Mouse (Mus musculus) embryonic facial prominence, embryonic 10.5 days (tissue): ENCODE measurements around the gene Tspan14. TPM values are rescaled to one million over a fixed set of nuclear protein-coding genes. Genes with fewer than 3 reads are reported as not detected.

Experiments
- DNase-seq: peaks from one replicate; pipeline ENCODE4 v3.0.0-alpha.2; 2017; ENCODE audit warnings: low spot score
- H3K27ac ChIP-seq: fragments of 300-500 bp; sonication (generic); replicated peaks from 2 replicates; pipeline ENCODE4 v1.5.1; 2016; ENCODE audit warnings: mild to moderate bottlenecking
- H3K27me3 ChIP-seq: fragments of 300-500 bp; sonication (generic); replicated peaks from 2 replicates; pipeline ENCODE4 v1.6.1; 2016; ENCODE audit warnings: low read depth, mild to moderate bottlenecking; ENCODE audit not compliant: poor library complexity, severe bottlenecking
- H3K36me3 ChIP-seq: fragments of 300-500 bp; sonication (generic); replicated peaks from 2 replicates; pipeline ENCODE4 v1.6.1; 2016; ENCODE audit warnings: mild to moderate bottlenecking, moderate library complexity
- H3K4me1 ChIP-seq: fragments of 300-500 bp; sonication (generic); 2 replicates; pipeline ENCODE4 v1.6.1; 2016
- H3K4me3 ChIP-seq: fragments of 300-500 bp; sonication (generic); 2 replicates; pipeline ENCODE4 v1.5.1; 2016; ENCODE audit warnings: mild to moderate bottlenecking, moderate library complexity
- H3K9me3 ChIP-seq: fragments of 300-500 bp; sonication (generic); 2 replicates; pipeline ENCODE4 v1.6.1; 2016; ENCODE audit warnings: mild to moderate bottlenecking
- WGBS: fragments of 180-500 bp; shearing (Covaris S2); methylation state at CpG from one replicate; pipeline ENCODE4 v1.1.7; 2016; 5-methylcytosine and 5-hydroxymethylcytosine counted together
- polyA plus RNA-seq: library from polyadenylated mRNA; unstranded; fragments of >200 nt; fragmentation: Nextera tagmentation; extraction: Ambion mirVana; gene quantifications from 2 replicates; pipeline ENCODE4 v1.2.1, GENCODE M21; 2016

Gene Tspan14
- 88.1 and 92.5 TPM in 2 replicates for polyA plus RNA-seq

- no peak for DNase-seq
- peak within 1 kb of the TSS; percentile 95 for H3K27ac ChIP-seq
- H3K4me1 ChIP-seq: peaks cover 51% of the 10 kb centered on the region
- H3K27me3 ChIP-seq: peaks cover 14% of the 10 kb centered on the region
- peak within 1 kb of the TSS; percentile 87 for H3K4me3 ChIP-seq
- under 1% methylated on average over 53 of the region's 54 CpGs for WGBS
- 0 out of 2 replicates have a peak, but pooled peaks cover 4% of the 10 kb centered on the region for H3K36me3 ChIP-seq
- no peaks in the 10 kb centered on the region for H3K9me3 ChIP-seq
Measured at GRCm38 (mm10) chr14:40966392-40966861, at the start of gene Tspan14. Gene Tspan14, minus strand, starts transcription at chr14:40966807.

- WGBS: 76% methylated on average over 5 of the region's 5 CpGs
- DNase-seq: no peak
Measured at GRCm38 (mm10) chr14:41014701-41015240, 48.2 kb upstream of the Tspan14 start.

GRCm38 (mm10) chr14:41013630-41014613, 47.3 kb upstream of the Tspan14 start, which contains the start of gene Fam213a:
Gene Fam213a, minus strand, starts transcription at chr14:41013788.
- Histone ChIP-seq H3K27me3 (0 out of 2 replicates have a peak, but pooled peaks cover 5% of the 10 kb centered on the region), H3K27ac (peak within 1 kb of the TSS; percentile 84), H3K4me3 (peak within 1 kb of the TSS; percentile 73), H3K9me3 (no peaks in the 10 kb centered on the region), H3K36me3 (no peaks in the 10 kb centered on the region), H3K4me1 (peaks cover 13% of the 10 kb centered on the region)
- 4% methylated on average over 32 of the region's 32 CpGs for WGBS
- DNase-seq: peak; percentile 91

More at GRCm38 (mm10) chr14:41014701-41015240, 48.2 kb upstream of the Tspan14 start:
- 0 out of 2 replicates have a peak, but pooled peaks cover 5% of the 10 kb centered on the region for H3K27me3 ChIP-seq
- H3K4me3 ChIP-seq: no peak overlapping the region
- H3K9me3 ChIP-seq: no peaks in the 10 kb centered on the region
- peaks cover 13% of the 10 kb centered on the region for H3K4me1 ChIP-seq
- no peaks in the 10 kb centered on the region for H3K36me3 ChIP-seq
- H3K27ac ChIP-seq: no peak overlapping the region

- peaks cover 16% of the 10 kb centered on the region for H3K4me1 ChIP-seq
- H3K27ac ChIP-seq: peak overlapping the region; percentile 84
- peak overlapping the region; percentile 73 for H3K4me3 ChIP-seq
- 0 out of 2 replicates have a peak, but pooled peaks cover 5% of the 10 kb centered on the region for H3K27me3 ChIP-seq
- H3K36me3 ChIP-seq: no peaks in the 10 kb centered on the region
- DNase-seq: no peak
- WGBS: 23% methylated on average over 9 of the region's 9 CpGs
- H3K9me3 ChIP-seq: no peaks in the 10 kb centered on the region
Measured at GRCm38 (mm10) chr14:41013143-41013542, 46.5 kb upstream of the Tspan14 start.

- 85% methylated on average over 3 of the region's 3 CpGs for WGBS
- 0 out of 2 replicates have a peak, but pooled peaks cover 5% of the 10 kb centered on the region for H3K27me3 ChIP-seq
- H3K36me3 ChIP-seq: no peaks in the 10 kb centered on the region
- no peaks in the 10 kb centered on the region for H3K9me3 ChIP-seq
- no peak overlapping the region for H3K27ac ChIP-seq
- no peak overlapping the region for H3K4me3 ChIP-seq
- peaks cover 28% of the 10 kb centered on the region for H3K4me1 ChIP-seq
- DNase-seq: no peak
Measured at GRCm38 (mm10) chr14:41011916-41012315, 45.3 kb upstream of the Tspan14 start.

- H3K27me3 ChIP-seq: peaks cover 18% of the 10 kb centered on the region
- no peak overlapping the region for H3K27ac ChIP-seq
- no peaks in the 10 kb centered on the region for H3K36me3 ChIP-seq
- WGBS: 59% methylated on average over 2 of the region's 2 CpGs
- no peak for DNase-seq
- H3K9me3 ChIP-seq: no peaks in the 10 kb centered on the region
- no peak overlapping the region for H3K4me3 ChIP-seq
- peaks cover 37% of the 10 kb centered on the region for H3K4me1 ChIP-seq
Measured at GRCm38 (mm10) chr14:41008138-41008537, 41.5 kb upstream of the Tspan14 start.

GRCm38 (mm10) chr14:41007641-41008040, 41.0 kb upstream of the Tspan14 start:
- no peak for DNase-seq
- peaks cover 35% of the 10 kb centered on the region for H3K4me1 ChIP-seq
- no peaks in the 10 kb centered on the region for H3K9me3 ChIP-seq
- no peaks in the 10 kb centered on the region for H3K36me3 ChIP-seq
- H3K27ac ChIP-seq: no peak overlapping the region
- peaks cover 20% of the 10 kb centered on the region for H3K27me3 ChIP-seq
- 44% methylated on average over 5 of the region's 5 CpGs for WGBS
- H3K4me3 ChIP-seq: no peak overlapping the region

- no peak for DNase-seq
- Histone ChIP-seq H3K36me3 (no peaks in the 10 kb centered on the region), H3K4me1 (peaks cover 38% of the 10 kb centered on the region), H3K9me3 (no peaks in the 10 kb centered on the region), H3K27ac (no peak overlapping the region), H3K27me3 (peaks cover 16% of the 10 kb centered on the region), H3K4me3 (no peak overlapping the region)
- WGBS: 69% methylated on average over 3 of the region's 3 CpGs
Measured at GRCm38 (mm10) chr14:41006899-41007298, 40.3 kb upstream of the Tspan14 start.

GRCm38 (mm10) chr14:41006263-41006662, 39.7 kb upstream of the Tspan14 start:
- Histone ChIP-seq H3K27me3 (peaks cover 16% of the 10 kb centered on the region), H3K4me3 (no peak overlapping the region), H3K4me1 (peaks cover 41% of the 10 kb centered on the region), H3K36me3 (no peaks in the 10 kb centered on the region), H3K9me3 (no peaks in the 10 kb centered on the region), H3K27ac (no peak overlapping the region)
- 88% methylated on average over 10 of the region's 10 CpGs for WGBS
- DNase-seq: no peak

GRCm38 (mm10) chr14:41005716-41006115, 39.1 kb upstream of the Tspan14 start:
- H3K36me3 ChIP-seq: no peaks in the 10 kb centered on the region
- 85% methylated on average over 9 of the region's 9 CpGs for WGBS
- no peak for DNase-seq
- no peak overlapping the region for H3K27ac ChIP-seq
- H3K4me1 ChIP-seq: peaks cover 46% of the 10 kb centered on the region
- peaks cover 16% of the 10 kb centered on the region for H3K27me3 ChIP-seq
- H3K4me3 ChIP-seq: no peak overlapping the region
- no peaks in the 10 kb centered on the region for H3K9me3 ChIP-seq

GRCm38 (mm10) chr14:41004201-41005141, 37.9 kb upstream of the Tspan14 start:
- Histone ChIP-seq H3K27me3 (peaks cover 16% of the 10 kb centered on the region), H3K4me1 (peaks cover 53% of the 10 kb centered on the region), H3K27ac (peak overlapping the region; percentile 75), H3K4me3 (peak overlapping the region; percentile 35), H3K9me3 (no peaks in the 10 kb centered on the region), H3K36me3 (no peaks in the 10 kb centered on the region)
- peak; percentile 47 for DNase-seq
- 10% methylated on average over 22 of the region's 22 CpGs for WGBS
